Mouse (Mus musculus): ENCODE measurements around the gene Scyl1. TPM values are rescaled to one million over a fixed set of nuclear protein-coding genes. Genes with fewer than 3 reads are reported as not detected.
"Not testable (repeated sequence)": the region's sequence is repeated elsewhere in the genome, so short reads cannot be mapped to it uniquely, and the experiment has no call there.

Gene Scyl1
- 10 to 100 TPM; 74.1 to 80.9 TPM for total RNA-seq (2021)
- long read RNA-seq, experiment 1, transcript Scyl1-201 (17 exons, 2,586 nt), result minor isoform, 6 of 108 reads
- long read RNA-seq, experiment 1, transcript Scyl1-210 (17 exons, 2,731 nt), result major isoform, 65 of 108 reads
- long read RNA-seq, experiment 1, partial matches to known transcripts, result 10 of 108 reads
- long read RNA-seq, experiment 1, other reads (novel, unspliced or antisense), result 24 of 108 reads
- long read RNA-seq, experiment 2, transcript Scyl1-210 (17 exons, 2,731 nt), result major isoform, 74 of 121 reads
- long read RNA-seq, experiment 2, transcript Scyl1-201 (17 exons, 2,586 nt), result minor isoform, 7 of 121 reads
- long read RNA-seq, experiment 2, transcript Scyl1-209 (17 exons, 2,395 nt), result minor isoform, 5 of 121 reads
- long read RNA-seq, experiment 2, partial matches to known transcripts, result 8 of 121 reads
- long read RNA-seq, experiment 2, other reads (novel, unspliced or antisense), result 26 of 121 reads

DNA sequence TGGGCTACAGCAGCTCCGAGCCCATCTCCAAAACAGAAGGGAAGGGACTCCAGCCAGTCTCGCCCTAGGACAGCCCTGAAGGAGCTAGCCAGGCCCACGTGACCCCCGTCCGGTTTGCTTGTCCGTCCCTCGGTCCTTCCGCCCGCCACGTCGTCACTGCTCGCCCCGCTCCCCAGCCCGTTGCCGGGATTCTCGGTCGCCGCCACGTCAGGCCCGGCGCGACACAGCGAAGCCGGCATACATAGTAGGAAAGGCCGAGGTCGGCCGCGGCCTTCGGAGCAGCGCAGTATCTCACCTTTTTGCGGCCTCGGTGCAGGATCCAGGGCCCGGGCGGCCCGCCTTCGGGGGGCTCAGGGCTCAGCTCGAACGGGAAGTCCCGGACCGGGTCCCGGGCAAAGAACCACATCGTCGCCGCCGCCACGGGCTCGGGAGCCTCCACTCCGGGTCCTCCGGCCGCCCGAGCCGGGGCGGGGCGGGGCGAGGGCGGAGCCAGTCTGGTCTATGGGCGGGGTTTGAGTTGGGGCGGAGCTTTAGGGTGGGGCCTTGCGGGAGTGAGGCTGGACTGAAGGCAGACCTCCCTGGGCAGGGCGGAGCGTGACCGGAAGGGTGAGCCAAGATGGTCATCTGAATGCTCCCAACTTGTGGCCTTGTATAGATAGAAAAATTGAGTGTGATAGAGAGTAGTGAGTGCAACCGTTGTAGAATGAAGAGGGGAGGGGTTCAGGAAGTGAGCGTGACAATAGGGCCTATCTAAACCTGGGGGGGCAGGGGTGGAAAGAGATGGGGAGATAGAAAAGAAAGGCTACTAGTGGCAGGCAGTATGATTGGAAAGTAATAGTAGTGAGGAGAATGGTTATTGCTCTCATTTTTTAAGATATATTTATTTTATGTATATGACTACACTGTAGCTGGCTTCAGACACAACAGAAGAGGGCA, at the start of gene Scyl1:
Scyl1 (minus strand) TSS at position 495 of the 936 bp plus-strand sequence.
- Histone ChIP-seq H3K4me3 (peak within 1 kb of the TSS; percentile 98), H3K27ac (peak within 1 kb of the TSS; percentile 95)
- no peak for TF ChIP-seq CTCF (conservative IDR thresholded peaks at IDR 0.05)
- DNase-seq (ENCODE audit: low spot score in 2 of 2), result peak; percentile 91

DNA sequence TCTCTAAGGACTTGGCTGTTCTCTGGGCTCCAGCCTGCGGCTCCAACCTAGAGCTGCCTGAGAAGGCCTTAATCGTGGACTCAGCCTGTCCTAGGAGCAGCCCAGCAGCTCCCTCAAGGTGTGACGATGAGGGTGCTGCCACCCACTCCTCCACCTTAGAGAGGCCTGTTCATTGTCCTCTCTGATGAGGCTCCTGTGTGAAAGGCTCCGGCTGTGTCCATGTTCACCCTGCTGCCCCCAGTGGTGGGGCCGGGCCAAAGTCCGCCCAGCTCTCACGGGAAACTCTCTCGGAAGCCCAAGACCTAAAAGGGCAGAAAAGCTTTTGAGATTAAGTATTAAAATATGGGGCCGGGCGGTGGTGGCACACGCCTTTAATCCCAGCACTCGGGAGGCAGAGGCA, 48.3 kb upstream of the Scyl1 start:
- DNase-seq (ENCODE audit: low spot score in 2 of 2), result no peak
- peak; percentile 70 for TF ChIP-seq CTCF (conservative IDR thresholded peaks at IDR 0.05)
- Histone ChIP-seq H3K4me3 (no peak overlapping the region), H3K27ac (peak overlapping the region; percentile 64)

DNA sequence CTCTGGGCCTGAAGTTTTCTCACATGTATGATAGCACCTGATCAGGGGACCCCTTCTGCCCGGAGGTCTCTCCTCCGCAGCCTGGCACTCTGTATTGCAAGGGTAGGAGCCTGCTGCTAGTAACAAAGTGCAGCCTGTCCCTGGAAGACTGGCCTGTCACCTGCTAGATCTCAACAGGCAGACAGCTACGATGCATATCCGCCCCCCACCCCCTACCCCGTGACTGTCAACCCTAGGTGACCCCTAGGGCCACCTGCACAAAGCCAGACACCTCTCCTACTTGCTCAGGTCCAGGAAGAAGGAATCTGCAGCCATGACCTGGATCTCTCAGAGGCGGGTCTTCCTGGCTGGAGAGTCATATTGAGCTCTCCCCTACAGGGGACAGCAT, 47.4 kb upstream of the Scyl1 start:
- Histone ChIP-seq H3K27ac (peak overlapping the region; percentile 96), H3K4me3 (no peak overlapping the region; the same call in 1 of the 2 replicates)
- DNase-seq (ENCODE audit: low spot score in 2 of 2), result no peak
- TF ChIP-seq CTCF (conservative IDR thresholded peaks at IDR 0.05), result no peak

- DNase-seq (ENCODE audit: low spot score in 2 of 2), result peak; percentile 84 to 91
- TF ChIP-seq CTCF (conservative IDR thresholded peaks at IDR 0.05), result peak; percentile 86
- H3K27ac ChIP-seq, result peak overlapping the region; percentile 96
- H3K4me3 ChIP-seq, result peak overlapping the region; percentile 22
Measured at GRCm38 (mm10) chr19:5817703-5818589, 46.7 kb upstream of the Scyl1 start.

- Histone ChIP-seq H3K4me3 (no peak overlapping the region), H3K27ac (peak overlapping the region; percentile 49)
- no peak for TF ChIP-seq CTCF (conservative IDR thresholded peaks at IDR 0.05)
- DNase-seq (ENCODE audit: low spot score in 2 of 2), result no peak
Measured at GRCm38 (mm10) chr19:5815928-5816327, 44.7 kb upstream of the Scyl1 start.

DNA sequence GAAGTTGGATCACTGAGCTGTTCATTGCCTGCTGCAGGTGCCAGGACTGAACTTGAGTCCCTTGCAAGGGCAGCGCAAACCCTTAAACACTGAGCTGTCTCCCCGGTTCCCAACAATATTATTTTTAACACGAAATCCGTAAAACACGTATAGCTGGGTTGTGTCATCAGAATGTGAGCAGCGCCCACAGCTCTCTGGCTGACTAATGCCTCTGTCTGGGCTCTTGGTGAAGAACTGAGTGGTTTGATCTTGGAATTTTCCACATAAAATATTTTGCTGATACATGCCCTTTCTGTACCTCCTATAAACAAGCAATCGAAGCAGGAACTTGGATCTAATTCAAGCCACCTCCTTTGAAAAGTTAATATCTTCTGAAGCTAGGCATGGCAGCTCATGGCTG, 43.8 kb upstream of the Scyl1 start:
- DNase-seq (ENCODE audit: low spot score in 2 of 2), result peak in 1 of 2 experiments; percentile 57
- Histone ChIP-seq H3K4me3 (no peak overlapping the region; the same call in 1 of the 2 replicates), H3K27ac (peak overlapping the region; percentile 99)
- TF ChIP-seq CTCF (conservative IDR thresholded peaks at IDR 0.05), result no peak

- peak; percentile 65 for TF ChIP-seq CTCF (conservative IDR thresholded peaks at IDR 0.05)
- H3K27ac ChIP-seq, result peak overlapping the region; percentile 99
- DNase-seq (ENCODE audit: low spot score in 2 of 2); H3K4me3 ChIP-seq: not testable (repeated sequence)
Measured at GRCm38 (mm10) chr19:5814048-5814447, 42.8 kb upstream of the Scyl1 start.

DNA sequence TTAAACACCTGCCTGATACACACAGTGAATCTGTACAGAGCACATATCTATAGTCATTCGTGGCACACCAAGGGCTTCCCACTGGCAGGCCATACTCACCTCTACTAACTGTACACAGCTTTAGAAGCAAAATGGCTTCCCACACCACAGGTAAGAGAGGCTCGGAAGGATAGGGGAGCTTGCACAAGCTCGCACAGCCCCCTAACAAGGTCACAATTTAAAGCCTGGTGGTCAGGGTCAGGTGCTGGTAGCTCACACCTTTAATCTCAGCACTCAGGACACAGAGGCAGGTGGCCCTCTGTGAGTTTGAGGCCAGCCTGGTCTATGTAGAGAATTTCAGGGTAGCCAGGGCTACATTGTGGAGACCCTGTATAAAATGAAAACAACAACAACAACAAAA, 42.3 kb upstream of the Scyl1 start:
- TF ChIP-seq CTCF (conservative IDR thresholded peaks at IDR 0.05), result no peak
- no peak overlapping the region for H3K4me3 ChIP-seq
- DNase-seq (ENCODE audit: low spot score in 2 of 2), result no peak
- H3K27ac ChIP-seq, result peak overlapping the region; percentile 99

DNA sequence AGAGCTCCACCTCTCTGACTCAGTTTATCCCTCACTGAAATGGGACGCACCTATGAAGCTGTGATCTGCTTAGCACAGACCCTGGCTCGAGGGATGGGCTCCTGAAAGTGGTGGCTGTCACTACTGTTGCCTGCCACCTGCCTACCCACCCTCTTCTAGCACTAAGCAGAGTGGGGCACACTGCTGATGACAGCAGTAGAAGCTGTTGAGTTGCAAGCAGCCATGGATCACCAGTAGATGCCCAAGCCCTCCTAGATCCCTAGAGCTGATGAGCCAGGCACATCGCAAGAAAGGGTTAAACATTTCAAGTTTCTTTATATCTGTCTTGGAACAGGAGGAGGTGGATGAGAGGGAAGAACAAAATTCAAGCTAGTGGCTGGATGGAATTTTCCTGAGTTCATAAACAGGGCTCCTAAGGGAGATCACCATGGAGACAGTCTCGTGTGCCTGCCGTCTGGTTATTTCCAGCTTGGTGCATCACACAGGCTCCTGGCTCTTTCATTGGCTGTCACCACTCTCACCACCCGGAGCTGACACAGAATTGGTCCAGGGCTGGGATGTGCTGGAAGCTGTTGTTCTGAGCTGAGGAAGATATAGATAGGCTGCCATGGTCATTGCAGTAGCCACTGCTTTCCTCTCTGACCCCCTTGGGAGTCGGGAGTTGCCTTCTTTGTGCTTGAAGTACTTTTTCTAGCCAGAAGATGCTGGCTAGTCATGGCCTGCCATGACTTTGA, 40.7 kb upstream of the Scyl1 start:
- peak; percentile 50 for TF ChIP-seq CTCF (conservative IDR thresholded peaks at IDR 0.05)
- Histone ChIP-seq H3K4me3 (peak overlapping the region; percentile 20; the same call in 1 of the 2 replicates), H3K27ac (peak overlapping the region; percentile 99)
- peak; percentile 83 to 97 for DNase-seq (ENCODE audit: low spot score in 2 of 2)

GRCm38 (mm10) chr19:5810840-5811563, 39.8 kb upstream of the Scyl1 start:
- DNase-seq (ENCODE audit: low spot score in 2 of 2), result peak in 1 of 2 experiments; percentile 9
- H3K27ac ChIP-seq, result peak overlapping the region; percentile 99
- no peak for TF ChIP-seq CTCF (conservative IDR thresholded peaks at IDR 0.05)
- no peak overlapping the region for H3K4me3 ChIP-seq
